Mouse (Mus musculus) monocyte, adult 5-6 weeks (primary cell): Measurements from ENCODE around the gene Rps21. TPM values are rescaled to one million over a fixed set of nuclear protein-coding genes. Genes with fewer than 3 reads are reported as not detected.

Experiments
- ATAC-seq: fragments of 153-309, 156-312 bp; replicated peaks from 2 replicates; pipeline ENCODE4 v1.8.0; 2017; ENCODE audit warnings: mild to moderate bottlenecking; ENCODE audit not compliant: low TSS enrichment, insufficient number of reproducible peaks, severe bottlenecking, poor library complexity, low FRiP score
- total RNA-seq: library from RNA; stranded (forward); fragments of 200-1000, 200-491, 200-594 nt; gene quantifications from 3 replicates; pipeline ENCODE4 v1.2.3, GENCODE M21; 2017

Gene Rps21
- total RNA-seq = 1,771 to 2,174 TPM (median 1,777 TPM) in 3 replicates

DNA sequence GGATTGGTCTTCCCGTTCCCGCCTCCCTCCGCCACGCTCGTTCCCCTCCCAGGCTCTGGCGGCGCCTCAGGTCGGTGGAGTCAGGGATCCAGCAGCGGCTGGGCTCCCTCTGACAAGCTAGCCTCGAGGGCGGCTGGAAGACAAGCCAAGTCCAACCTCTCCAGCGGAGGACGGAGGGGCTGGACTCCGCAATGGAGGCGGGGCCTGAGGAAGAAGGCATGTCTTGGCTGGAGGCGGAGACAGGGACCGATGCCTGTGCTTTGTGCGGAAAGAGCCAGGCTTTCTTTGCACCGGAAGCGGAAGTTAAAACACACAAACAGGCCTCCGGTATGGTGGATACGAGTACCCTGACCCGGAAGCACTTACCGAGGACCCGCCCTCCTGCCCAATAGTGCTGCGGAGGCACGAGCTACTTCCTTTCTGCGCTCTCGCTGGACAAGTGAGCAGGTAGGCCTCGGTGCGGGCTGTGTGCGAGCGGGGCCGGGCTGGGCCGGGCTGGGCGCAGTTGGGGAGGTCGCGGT lies at the start of gene Rps21:
Rps21 (plus strand) TSS at position 377 of the 521 bp plus-strand sequence.
- ATAC-seq = peak; percentile 95

DNA sequence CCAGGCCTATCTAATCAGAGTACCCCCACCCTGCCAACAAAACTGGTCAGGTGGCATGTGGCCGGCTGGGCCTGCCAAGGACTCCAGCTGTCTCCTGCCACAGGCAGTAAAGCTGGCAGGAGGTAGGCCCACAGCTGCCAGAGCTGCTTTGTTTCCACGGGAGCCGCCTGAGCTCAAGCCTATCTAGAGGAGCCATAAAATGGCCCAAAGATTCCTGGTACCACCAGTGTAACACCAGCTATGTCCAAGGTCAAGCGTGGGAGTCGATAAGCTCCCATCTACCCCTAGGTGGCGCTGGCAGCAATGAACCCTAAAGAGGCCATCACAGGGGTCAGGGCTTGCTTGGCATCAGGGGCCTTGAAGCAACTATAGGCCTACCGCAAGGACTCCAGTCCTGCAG lies 49.3 kb upstream of the Rps21 start:
- no peak for ATAC-seq

DNA sequence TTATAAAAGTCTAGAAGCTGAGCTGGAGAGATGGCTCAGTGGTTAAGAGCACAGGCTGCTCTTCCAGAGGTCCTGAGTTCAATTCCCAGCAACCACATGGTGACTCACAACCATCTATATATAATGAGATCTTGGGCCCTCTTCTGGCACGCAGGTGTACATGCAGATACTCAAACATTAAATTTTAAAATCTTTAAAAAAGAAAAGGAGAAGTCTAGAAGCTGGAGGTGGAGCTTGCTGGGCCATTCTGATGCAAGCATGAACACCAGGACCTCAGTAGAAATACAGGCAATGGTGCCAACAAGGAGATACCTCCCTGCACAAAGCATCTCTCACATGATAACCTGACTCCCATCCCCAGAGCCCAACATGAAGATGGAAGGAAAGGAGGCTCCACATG lies 48.2 kb upstream of the Rps21 start:
- no peak for ATAC-seq

DNA sequence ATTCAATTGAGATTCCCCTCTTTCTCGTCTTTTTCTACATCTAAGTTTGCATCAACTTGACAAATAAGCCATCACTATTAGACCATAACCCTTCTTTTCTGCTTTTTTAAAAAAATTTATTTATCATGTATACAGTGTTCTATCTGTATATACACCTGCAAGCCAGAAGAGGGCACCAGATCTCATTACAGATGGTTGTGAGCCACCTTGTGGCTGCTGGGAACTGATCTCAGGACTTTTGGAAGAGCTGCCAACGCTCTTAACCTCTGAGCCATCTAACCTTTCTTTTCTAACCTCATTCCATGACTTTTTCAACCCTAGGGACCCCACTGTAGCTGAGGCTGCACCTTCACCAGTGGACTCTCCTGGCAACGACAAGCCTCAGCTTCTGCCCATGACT lies 44.9 kb upstream of the Rps21 start:
- no peak for ATAC-seq

DNA sequence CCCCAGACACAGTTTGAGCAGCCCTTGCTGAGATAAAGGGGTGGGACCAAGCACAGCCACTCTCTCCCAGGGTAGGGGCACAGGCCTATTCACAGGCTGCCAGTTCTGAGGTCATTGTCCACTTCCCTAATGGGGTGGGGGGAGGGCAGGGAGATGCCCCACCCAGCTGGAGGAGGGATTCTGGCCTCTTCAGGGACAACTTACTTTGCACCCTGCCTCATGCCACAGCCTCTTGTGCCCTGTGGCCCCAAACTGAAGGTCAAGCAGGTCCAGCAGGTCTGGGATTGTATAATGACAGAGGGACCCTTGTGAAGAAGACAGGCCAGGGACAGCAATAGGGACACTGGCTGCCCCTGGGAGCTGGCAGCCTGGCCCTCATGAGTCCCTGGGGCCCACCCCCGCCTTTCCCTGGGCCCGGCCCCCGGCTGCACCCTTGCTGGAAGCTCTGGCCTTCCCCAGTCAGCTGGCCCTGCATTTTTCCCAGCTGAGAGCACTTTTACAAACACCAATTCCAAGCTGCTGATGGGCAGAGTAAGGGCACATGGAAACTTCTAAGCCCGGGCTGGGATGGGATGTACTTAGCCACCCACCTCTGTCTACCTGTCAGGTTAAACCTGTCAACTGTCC lies 42.7 kb upstream of the Rps21 start:
- ATAC-seq = no peak

DNA sequence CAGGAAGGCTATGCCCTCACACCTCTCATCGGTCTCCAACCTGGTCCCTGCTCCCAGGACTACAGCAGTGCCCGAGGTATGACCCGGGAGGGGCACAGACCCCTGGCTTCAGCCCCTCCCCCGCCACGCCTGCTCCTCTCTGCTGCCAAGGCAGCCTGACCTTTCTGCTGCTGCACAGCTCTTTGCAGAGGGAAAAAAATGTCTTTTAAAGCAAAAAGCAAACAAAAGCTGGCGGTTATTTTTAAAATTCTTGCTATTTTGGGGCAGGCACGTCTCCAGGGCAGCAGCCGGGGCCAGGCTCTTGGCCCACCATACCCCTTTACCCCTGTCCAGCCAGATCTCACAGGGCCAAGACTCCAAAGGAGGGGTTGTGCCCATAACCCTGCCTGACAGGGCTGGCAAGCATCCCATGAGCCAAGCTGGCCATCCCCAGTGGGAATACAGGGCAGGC lies 42.1 kb upstream of the Rps21 start:
- ATAC-seq = no peak

DNA sequence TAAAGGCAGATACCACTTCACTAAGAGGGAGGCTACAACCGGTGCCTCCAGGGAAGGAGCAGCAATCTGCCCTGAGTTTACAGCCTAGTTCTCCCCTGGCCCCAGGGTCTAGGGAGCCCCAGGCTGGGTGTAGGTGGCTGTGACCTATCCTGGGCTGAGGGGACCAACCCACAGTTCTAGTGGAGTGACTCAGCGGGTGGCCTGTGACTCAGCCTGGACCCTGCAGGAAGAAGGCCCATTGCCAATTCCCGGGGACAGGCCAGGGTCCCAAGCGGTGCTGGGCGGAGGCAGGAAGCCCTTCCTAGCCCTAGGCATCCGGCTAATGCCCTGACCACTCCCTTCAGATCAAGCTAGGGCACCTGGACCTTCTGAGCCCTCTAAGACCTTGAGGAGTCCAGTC lies 41.2 kb upstream of the Rps21 start:
- no peak for ATAC-seq

DNA sequence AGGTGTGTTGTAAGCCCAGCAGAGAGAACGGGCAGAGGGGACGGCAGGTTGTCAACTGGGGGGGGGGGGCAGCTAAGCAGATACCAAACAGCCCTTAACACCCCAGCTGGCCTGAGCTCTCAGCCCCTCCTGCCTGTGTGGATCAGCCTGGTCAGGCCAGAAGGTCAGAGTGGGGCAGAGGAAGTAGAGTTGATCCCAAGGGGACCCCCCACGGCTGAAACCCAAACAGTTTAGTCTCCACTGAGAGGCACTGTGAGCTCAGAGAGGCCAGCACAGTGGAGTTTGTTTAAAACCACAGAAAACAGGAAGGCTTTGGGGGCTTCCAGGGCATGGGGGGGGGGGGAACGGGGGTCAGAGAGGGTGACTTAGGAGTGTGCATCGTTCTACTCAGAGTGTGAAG lies 40.3 kb upstream of the Rps21 start:
- ATAC-seq = no peak

DNA sequence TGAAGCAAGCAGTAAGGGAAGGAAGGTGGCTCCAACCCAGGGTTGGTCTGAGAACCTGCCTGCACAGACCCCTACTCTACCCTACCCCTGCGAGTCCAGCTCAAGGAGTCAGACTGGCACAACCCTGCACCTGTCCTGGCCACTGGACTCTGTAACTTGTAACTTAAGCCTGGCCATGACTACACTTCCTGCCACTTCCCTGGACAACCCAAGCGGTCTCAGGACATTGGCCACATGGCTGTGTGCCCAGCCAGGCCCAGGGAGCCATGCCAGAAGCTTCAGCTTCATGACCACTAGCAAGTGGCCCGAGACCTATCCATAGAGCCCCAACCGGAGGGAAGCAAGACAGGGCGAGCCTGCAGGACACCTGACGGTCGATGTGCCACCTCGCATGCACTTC lies 39.6 kb upstream of the Rps21 start:
- ATAC-seq = no peak

DNA sequence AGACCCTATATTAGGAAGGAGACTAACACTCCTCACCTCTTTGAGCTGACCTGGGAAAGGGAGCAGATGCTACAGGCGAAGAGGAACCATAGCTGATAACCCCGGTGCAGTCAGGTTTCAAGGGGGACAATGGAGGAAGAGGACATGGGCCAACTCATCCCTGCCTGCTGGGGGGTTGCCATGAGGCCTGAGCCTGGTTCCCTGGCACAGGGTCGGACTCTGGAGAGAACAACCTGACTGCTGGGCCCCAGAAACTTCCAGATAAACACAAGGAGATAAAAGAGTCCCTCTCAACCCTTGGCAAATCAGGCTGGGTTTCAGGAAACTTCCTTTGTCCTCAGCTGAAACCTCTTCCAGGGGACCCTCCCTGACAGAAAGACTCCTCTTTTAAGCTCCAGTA lies 38.9 kb upstream of the Rps21 start:
- no peak for ATAC-seq

DNA sequence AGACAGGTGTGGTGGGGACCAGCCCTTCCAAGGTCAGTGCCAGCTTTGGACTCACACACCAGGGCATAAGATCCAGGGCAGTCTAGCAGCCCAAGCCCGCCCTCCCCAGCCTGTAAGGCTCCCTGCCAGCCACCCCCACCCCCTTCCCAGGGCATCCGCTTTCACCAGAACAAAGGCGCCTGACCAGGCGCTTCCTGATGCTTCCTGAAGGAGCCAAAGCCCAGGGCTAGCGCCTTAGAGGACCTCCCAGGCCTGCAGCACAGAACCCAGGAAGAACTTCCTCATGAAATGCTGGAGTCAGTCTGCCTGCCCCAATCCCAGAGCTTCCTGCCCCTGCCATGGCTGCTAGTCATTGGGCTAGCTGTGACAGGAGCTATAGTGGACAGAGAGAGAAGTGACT lies 38.5 kb upstream of the Rps21 start:
- ATAC-seq = no peak

DNA sequence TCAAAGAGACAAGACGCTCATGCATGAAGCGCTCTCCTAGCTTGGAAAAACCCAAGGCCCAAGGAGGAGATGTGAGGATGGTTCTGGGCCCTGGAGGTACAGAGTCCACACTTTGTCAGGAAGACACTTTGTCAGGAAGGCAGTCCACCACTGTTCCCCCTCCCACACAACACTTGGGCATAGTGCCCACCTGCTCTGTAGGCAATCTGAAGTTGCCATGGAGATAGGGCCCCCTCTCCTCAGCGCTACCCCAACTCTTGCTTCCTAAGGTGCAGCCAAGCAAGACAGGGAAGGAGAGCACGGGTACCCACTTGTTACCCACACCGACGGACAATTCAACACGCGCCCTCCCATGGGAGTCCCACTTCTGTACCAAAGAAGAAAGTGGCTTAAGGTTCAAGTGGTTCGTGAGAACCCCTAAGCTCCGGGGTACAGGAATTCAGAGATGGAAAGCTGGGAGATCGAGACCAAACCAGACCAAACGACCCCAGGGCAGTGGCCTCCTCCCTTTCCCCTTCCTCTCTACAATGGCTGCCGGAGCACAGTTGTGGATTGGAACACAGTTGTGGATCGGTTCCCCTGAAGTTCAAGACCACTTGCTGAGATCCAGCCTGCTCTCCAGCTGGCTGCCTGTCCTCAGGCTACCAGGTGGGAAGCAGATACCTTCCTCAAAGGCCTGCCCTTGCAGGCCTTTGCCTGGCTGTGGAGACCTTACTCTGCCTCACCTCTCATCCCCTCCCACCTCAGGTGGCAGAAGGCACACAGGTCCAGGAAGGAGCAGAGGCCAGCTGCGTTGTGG lies 37.8 kb upstream of the Rps21 start:
- ATAC-seq = no peak

DNA sequence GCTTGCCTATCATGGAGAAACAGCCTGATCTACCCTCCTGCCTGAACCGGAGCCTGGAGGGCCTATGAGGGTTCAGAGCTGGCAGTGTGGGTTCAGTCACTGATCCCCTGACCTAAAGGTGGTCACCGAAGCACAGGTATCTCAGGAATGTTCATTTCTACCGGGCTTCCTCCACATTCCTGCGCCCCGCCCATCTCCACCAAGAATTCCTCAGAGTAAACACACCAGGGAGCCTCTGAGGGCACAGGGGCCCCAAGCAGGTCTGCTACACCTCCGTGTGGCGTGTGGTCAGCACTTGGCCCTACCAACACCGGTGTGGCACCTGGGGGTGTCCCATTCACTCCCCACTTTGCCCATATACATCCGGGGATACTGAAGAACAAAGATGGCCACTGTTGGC lies 37.0 kb upstream of the Rps21 start:
- no peak for ATAC-seq

DNA sequence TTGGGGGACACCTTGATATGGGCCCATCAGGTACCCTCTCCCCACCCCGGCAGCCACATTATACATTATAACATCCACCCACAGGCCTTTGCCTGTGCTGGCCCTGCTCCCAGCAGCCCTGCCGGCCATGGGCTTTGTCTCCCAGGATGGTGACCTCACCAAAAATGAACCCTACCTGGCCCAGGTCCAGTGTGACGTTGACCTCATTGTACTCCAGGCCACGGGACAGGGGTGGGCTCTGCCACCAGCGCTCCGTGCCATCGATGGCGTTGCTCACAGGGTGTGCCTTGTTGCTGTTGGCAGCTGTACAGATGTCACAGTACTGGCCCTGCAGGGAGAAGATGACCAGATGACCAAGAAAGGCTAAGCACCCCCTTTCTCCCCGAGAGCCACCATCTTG lies 36.1 kb upstream of the Rps21 start:
- ATAC-seq = no peak

DNA sequence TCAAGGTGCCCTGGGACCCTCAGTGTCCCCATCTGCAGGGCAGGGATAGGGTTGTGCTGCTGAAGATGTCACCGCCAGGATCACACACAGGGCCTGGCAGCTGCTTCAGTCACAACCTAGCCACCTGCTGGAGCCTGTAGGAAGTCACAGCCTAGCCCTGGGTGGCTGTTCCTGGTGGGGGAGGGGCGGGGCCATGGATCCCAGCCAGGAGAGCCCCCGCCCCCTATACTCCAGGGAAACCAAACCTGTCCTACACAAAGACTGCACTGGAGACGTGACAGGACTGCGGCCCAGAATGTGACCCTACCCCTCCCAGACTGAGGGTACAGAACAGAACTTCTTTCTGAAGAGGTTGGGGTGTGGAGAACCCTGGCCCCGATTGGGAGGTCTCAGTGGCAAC lies 34.9 kb upstream of the Rps21 start:
- no peak for ATAC-seq

DNA sequence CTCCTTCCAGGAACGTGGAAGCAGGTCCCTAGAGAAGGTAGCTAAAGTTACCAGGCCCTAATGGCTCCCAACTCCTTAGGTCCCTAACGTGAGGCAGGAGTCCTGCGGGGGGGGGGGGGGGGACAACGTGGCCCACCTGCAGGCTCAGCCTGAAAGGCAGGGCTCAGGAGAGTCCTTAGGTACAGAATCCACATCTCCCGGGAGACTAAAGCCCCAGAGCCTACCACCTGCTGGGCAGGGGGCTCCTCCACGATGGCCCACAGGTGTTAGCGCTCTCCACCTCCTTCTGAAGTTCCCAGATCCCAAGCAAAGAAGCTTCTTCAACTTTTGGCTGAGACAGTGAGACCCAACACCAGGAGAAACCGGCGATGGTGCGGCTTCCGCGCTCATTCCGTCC lies 32.5 kb upstream of the Rps21 start:
- no peak for ATAC-seq

DNA sequence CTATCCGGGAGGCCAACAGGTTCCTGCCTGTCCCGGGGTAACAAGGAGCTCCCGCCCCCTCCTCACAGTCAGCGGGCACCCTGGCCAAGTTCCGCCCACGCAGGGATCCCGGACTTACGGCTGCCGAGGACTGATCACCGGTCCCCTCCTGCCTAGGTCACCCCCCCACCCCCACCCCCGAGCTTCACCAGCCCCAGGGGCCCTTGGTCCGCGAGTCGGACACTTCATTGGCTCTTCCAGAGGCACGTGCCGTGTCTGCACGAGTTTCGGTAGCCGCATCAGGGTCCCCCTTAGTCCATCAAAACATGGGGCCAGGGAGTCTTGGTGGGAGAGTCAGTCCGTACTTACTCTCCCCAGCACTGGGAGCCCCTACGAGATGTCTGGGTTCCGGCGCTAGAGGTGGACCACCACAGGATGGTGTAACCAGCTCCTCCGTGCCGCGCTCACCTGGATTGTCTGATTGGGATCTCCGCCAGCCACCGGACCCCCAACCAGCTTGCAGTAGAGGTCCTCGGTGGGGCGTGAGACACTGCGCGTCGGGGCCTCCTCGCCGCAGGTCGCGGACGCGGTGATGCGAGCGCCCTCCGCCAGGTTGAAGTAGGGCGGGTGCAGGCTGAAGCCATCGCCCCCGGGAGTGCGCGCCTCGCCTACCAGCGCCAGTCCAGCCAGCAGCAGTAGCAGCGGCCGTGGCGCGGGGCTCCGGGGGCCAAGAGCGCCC lies 32.0 kb upstream of the Rps21 start:
- ATAC-seq = no peak

DNA sequence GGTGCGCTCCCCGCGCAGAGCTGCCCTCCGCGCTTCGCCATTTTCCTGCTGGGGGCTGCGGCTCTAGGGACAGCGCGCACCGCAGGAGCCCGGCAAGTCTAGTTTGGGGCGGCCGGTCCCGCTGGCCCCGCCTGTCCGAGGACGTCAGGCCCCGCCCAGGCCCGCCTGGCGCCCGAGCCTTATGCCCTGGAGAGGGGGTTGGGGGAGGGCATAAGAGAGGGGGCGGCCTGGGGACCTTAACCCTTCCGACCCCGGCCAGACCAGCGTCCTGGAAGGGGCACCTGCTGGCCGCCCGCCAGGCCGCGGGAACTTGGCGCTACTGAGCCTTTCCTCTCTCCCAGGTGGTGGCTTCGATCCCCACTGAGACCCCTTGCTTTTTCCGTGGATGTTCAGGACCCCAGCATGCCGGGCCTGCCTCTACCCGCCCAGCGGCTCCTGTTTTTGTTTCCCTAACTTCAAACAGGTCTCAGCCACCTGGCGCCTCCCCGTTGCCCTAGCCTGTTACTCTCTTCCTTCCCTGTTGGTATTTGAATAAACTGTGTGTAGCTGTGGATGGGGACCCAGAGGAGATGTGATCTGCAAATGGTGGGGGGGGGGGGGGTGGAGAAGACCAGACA lies 31.3 kb upstream of the Rps21 start, which contains the start of gene Lama5:
Lama5 (minus strand) TSS at position 98 of the 617 bp plus-strand sequence.
- no peak for ATAC-seq
